In the genomic region with DNA sequence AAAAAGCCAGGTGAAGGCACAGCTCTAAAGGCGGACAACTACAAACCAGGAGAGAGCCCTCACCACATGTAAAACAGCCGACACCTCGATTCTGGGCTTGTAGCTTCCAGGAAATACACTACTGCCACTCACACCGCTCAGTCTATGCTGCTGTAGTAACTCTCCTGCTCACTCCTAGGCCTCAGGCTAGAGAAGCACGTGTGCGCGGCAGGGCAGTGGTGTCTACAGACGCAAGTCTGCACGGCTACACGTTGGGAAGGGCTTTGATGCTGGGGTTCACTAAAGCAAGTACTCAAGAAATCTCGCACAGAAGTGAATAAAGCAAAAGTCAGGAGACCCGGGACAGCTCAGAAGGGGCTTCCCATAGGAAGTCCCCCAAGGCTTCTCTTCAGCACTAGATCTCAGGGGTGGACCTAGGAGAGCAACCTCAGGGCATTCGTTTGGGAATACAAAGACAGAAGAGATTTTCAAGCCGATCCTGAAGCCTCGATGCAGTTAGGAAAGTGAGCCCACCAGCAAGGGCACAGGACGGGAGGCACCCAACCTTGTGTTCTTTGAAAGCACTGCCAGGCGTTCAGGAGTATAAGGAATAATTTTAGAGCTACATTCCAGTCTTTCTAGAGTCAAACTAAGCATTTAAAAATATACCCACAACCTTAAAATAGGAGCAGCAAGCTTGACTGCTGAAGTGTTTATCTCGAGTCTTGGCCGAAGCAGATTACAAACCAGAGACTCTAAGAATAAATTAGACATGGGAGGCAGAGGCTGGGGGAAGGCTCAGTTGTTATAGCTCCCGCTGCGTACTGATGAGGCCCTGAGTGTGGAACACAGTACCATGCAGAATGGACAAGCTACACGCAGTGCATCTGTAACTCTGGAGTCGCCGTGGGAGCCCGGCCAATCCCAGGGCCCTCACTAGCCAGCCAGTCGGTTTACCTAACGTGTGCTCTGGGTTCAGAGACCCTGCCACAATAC, we compare ENCODE assay signal across 15 mouse cellular contexts.
DNase-seq lines count a peak whose midpoint lies in the region; ATAC-seq and TF ChIP-seq lines count a peak whose summit lies in the region.
"Had no signal": no experiment of that assay in that cellular context is flagged by ENCODE, and none has a peak within 500 bp of the region (broad histone marks: within the 10 kb centered on the region; RNA-seq: fewer than 3 reads in every experiment).

No protein-coding gene starts in this region.

- H3K4me1 ChIP-seq in megakaryocyte, embryonic 14.5 days, result peaks cover 53% of the 10 kb centered on the region
- H3K4me1 ChIP-seq in heart, embryonic 16.5 days (ENCODE audit: control insufficient read depth, insufficient read depth, low read length), result peaks cover 36% of the 10 kb centered on the region
- H3K4me1 ChIP-seq in stomach, postnatal 0 days (replicated peaks; ENCODE audit: control insufficient read depth, insufficient read depth), result no peaks in the 10 kb centered on the region
- H3K4me1 ChIP-seq: embryonic facial prominence, embryonic 10.5 days; hindbrain, embryonic 10.5 days; limb, embryonic 13.5 days had no signal

- peak overlapping the region; percentile 20; the same call in 1 of the 2 replicates for H3K4me2 ChIP-seq in heart, embryonic 16.5 days (ENCODE audit: low read depth, low read length)
- H3K4me2 ChIP-seq in stomach, postnatal 0 days (replicated peaks; ENCODE audit: low read depth), result no peak overlapping the region
- H3K4me2 ChIP-seq: limb, embryonic 13.5 days had no signal

- no peak for DNase-seq in frontal cortex, postnatal 25 days (ENCODE audit: low spot score in 2 of 2)
- DNase-seq in stomach, postnatal 0 days (ENCODE audit: low spot score), result peak; percentile 11
- DNase-seq in thymus, postnatal 36 days, result no peak
- no peak for DNase-seq in layer of hippocampus, postnatal 25 days (ENCODE audit: extremely low spot score in 1 of 2, low spot score in 1 of 2)
- DNase-seq: adrenal gland, postnatal 25 days; cerebellum, postnatal 10 days; kidney, postnatal 14 days had no signal

- no peak for TF ChIP-seq EP300 in stomach, postnatal 0 days (optimal IDR thresholded peaks at IDR 0.05)

- no peaks in the 10 kb centered on the region for H3K9me3 ChIP-seq in megakaryocyte, embryonic 14.5 days
- no peaks in the 10 kb centered on the region for H3K9me3 ChIP-seq in heart, embryonic 16.5 days (replicated peaks; ENCODE audit: control insufficient read depth, low read length)
- no peaks in the 10 kb centered on the region for H3K9me3 ChIP-seq in stomach, postnatal 0 days (ENCODE audit: control insufficient read depth, low read length)
- H3K9me3 ChIP-seq: embryonic facial prominence, embryonic 10.5 days; hindbrain, embryonic 10.5 days; limb, embryonic 13.5 days had no signal

- ATAC-seq in frontal cortex, adult (ENCODE audit: low TSS enrichment), result peak; percentile 97
- ATAC-seq in megakaryocyte, adult 5-6 weeks (ENCODE audit: poor library complexity, severe bottlenecking), result no peak
- ATAC-seq in heart, embryonic 16.5 days (replicated peaks; ENCODE audit: extremely low read depth, insufficient read depth, low FRiP score), result peak; percentile 76
- no peak for ATAC-seq in stomach, postnatal 0 days (ENCODE audit: low FRiP score, low TSS enrichment)
- ATAC-seq: intestine, embryonic 16.5 days had no signal

- H3K27me3 ChIP-seq in megakaryocyte, embryonic 14.5 days (replicated peaks), result peaks cover 4% of the 10 kb centered on the region
- no peaks in the 10 kb centered on the region for H3K27me3 ChIP-seq in heart, embryonic 16.5 days (ENCODE audit: control insufficient read depth, insufficient read depth, low read length)
- no peaks in the 10 kb centered on the region for H3K27me3 ChIP-seq in stomach, postnatal 0 days (ENCODE audit: control insufficient read depth, insufficient read depth, low read length)
- H3K27me3 ChIP-seq: limb, embryonic 13.5 days had no signal

- H3K27ac ChIP-seq in heart, embryonic 16.5 days (ENCODE audit: low read length), result peak overlapping the region; percentile 96
- no peak overlapping the region for H3K27ac ChIP-seq in stomach, postnatal 0 days (replicated peaks)
- H3K27ac ChIP-seq: embryonic facial prominence, embryonic 10.5 days; hindbrain, embryonic 10.5 days; limb, embryonic 13.5 days had no signal

- no peak for TF ChIP-seq CTCF in stomach, postnatal 0 days (IDR thresholded peaks at IDR 0.05; ENCODE audit: low read depth)

- WGBS in heart, embryonic 16.5 days, result 45% methylated on average over 27 of the region's 27 CpGs
- WGBS in stomach, postnatal 0 days, result 83% methylated on average over 27 of the region's 27 CpGs

- H3K36me3 ChIP-seq in megakaryocyte, embryonic 14.5 days (replicated peaks; ENCODE audit: low read length), result peaks cover 55% of the 10 kb centered on the region
- peaks cover 2% of the 10 kb centered on the region for H3K36me3 ChIP-seq in heart, embryonic 16.5 days (ENCODE audit: control insufficient read depth, insufficient read depth)
- H3K36me3 ChIP-seq in stomach, postnatal 0 days (ENCODE audit: control insufficient read depth, insufficient read depth, low read length), result peaks cover 8% of the 10 kb centered on the region; the same call in 1 of the 2 replicates

- H3K4me3 ChIP-seq in megakaryocyte, embryonic 14.5 days (replicated peaks), result peak overlapping the region; percentile 46
- H3K4me3 ChIP-seq in heart, embryonic 16.5 days (ENCODE audit: low read length), result no peak overlapping the region
- H3K4me3 ChIP-seq in stomach, postnatal 0 days (ENCODE audit: low read depth, low read length), result no peak overlapping the region
- H3K4me3 ChIP-seq: embryonic facial prominence, embryonic 10.5 days; hindbrain, embryonic 10.5 days; limb, embryonic 13.5 days had no signal

- H3K9ac ChIP-seq in heart, embryonic 16.5 days (ENCODE audit: low read length), result peak overlapping the region; percentile 27; the same call in 1 of the 2 replicates
- H3K9ac ChIP-seq in stomach, postnatal 0 days (ENCODE audit: low read length), result no peak overlapping the region
- H3K9ac ChIP-seq: limb, embryonic 13.5 days had no signal

Comparison
In these comparisons a context has a peak if more than half of its experiments do, and no peak if none do; other contexts are left out.
1. ATAC-seq: peak in frontal cortex, adult (single experiment) and heart, embryonic 16.5 days (single experiment); none in megakaryocyte, adult 5-6 weeks (single experiment) and stomach, postnatal 0 days (single experiment).